Comparison of ENCODE assay signal across 20 mouse cellular contexts in genomic region chr19:43453025-43453424, GRCm38 (mm10). TPM values are rescaled to one million over a fixed set of nuclear protein-coding genes. Genes with fewer than 3 reads are reported as not detected.
DNase-seq lines count a peak whose midpoint lies in the region; ATAC-seq and TF ChIP-seq lines count a peak whose summit lies in the region.
"Had no signal": no experiment of that assay in that cellular context is flagged by ENCODE, and none has a peak within 500 bp of the region (broad histone marks: within the 10 kb centered on the region; RNA-seq: fewer than 3 reads in every experiment).

No protein-coding gene starts in this region.

- H3K27me3 ChIP-seq in MEL (ENCODE audit: control insufficient read depth in 1 of 2, insufficient read depth in 2 of 2, low read length in 2 of 2): peaks cover under 1% of the 10 kb centered on the region in 2 experiments
- no peaks in the 10 kb centered on the region for H3K27me3 ChIP-seq in liver, postnatal 0 days (ENCODE audit: insufficient read depth, low read length)

- H3K9ac ChIP-seq in MEL (ENCODE audit: control insufficient read depth, low read depth, low read length, poor library complexity, severe bottlenecking): no peak overlapping the region
- no peak overlapping the region for H3K9ac ChIP-seq in liver, postnatal 0 days (replicated peaks)
- H3K9ac ChIP-seq: forebrain, postnatal 0 days; hindbrain, embryonic 14.5 days; limb, embryonic 13.5 days had no signal

- WGBS in liver, postnatal 0 days (ENCODE audit: insufficient replicate concordance): 48% methylated on average over 4 of the region's 4 CpGs

- H3K4me3 ChIP-seq in MEL (ENCODE audit: control insufficient read depth in 1 of 2, insufficient read depth in 1 of 2, low read depth in 2 of 2, low read length in 2 of 2): no peak overlapping the region
- no peak overlapping the region for H3K4me3 ChIP-seq in liver, postnatal 0 days (ENCODE audit: low read depth, low read length)
- H3K4me3 ChIP-seq: limb, embryonic 13.5 days; megakaryocyte, embryonic 14.5 days had no signal

- TF ChIP-seq POLR2A in MEL (IDR thresholded peaks at IDR 0.05; ENCODE audit: control insufficient read depth in 1 of 2, insufficient read depth in 1 of 2, low read depth in 1 of 2, low read length in 2 of 2, poor library complexity in 1 of 2): no peak

- H3K4me1 ChIP-seq in MEL (ENCODE audit: control insufficient read depth in 1 of 2, insufficient read depth in 2 of 2, low read length in 2 of 2): no peaks in the 10 kb centered on the region
- no peaks in the 10 kb centered on the region for H3K4me1 ChIP-seq in liver, postnatal 0 days (ENCODE audit: insufficient read depth)
- H3K4me1 ChIP-seq: megakaryocyte, embryonic 14.5 days had no signal

- DNase-seq in cerebellum, adult 9-11 months: peak; percentile 16
- DNase-seq in cerebellum, adult 9-10 months: no peak
- peak; percentile 46 for DNase-seq in MEL (ENCODE audit: low read depth, low spot score)
- peak; percentile 57 for DNase-seq in liver
- no peak for DNase-seq in liver, postnatal 0 days
- DNase-seq in T-cell, adult 2 months (ENCODE audit: low spot score): no peak
- no peak for DNase-seq in adrenal gland, adult (ENCODE audit: inconsistent age in 2 of 2, low spot score in 1 of 2)
- no peak for DNase-seq in lung, postnatal 36 days
- DNase-seq: adrenal gland, adult 2 months; cerebellum, postnatal 14 days; embryo, embryonic 11 days; forebrain, postnatal 0 days; layer of hippocampus, postnatal 36 days; right cerebral cortex, postnatal 25 days had no signal

- peak; percentile 40 to 66; a peak in 3 of 4 replicates for TF ChIP-seq EP300 in MEL (IDR thresholded peaks at IDR 0.05; ENCODE audit: low read depth in 1 of 2, low read length in 2 of 2)
- TF ChIP-seq EP300 in liver, postnatal 0 days (IDR thresholded peaks at IDR 0.05; ENCODE audit: low read depth): peak; percentile 90

- no peak for TF ChIP-seq CTCF in MEL (IDR thresholded peaks at IDR 0.05 in 2 of 3, conservative IDR thresholded peaks at IDR 0.05 in 1 of 3; ENCODE audit: control insufficient read depth in 1 of 3, insufficient read depth in 1 of 3, low read depth in 2 of 3, low read length in 3 of 3, poor library complexity in 1 of 3, severe bottlenecking in 1 of 3)
- TF ChIP-seq CTCF in liver, postnatal 0 days (IDR thresholded peaks at IDR 0.05; ENCODE audit: low read depth): no peak

- no peaks in the 10 kb centered on the region for H3K79me2 ChIP-seq in MEL (ENCODE audit: control insufficient read depth, insufficient read depth, low read length, poor library complexity)

- peak; percentile 85 for ATAC-seq in liver, postnatal 0 days

- no peaks in the 10 kb centered on the region for H3K36me3 ChIP-seq in MEL (ENCODE audit: control insufficient read depth in 1 of 2, insufficient read depth in 2 of 2, low read length in 2 of 2)
- H3K36me3 ChIP-seq in liver, postnatal 0 days (replicated peaks; ENCODE audit: insufficient read depth, low read length): no peaks in the 10 kb centered on the region
- H3K36me3 ChIP-seq: limb, embryonic 13.5 days had no signal

- no peak overlapping the region for H3K4me2 ChIP-seq in liver, postnatal 0 days (ENCODE audit: low read depth, low read length)
- H3K4me2 ChIP-seq: heart, embryonic 11.5 days; hindbrain, embryonic 14.5 days; limb, embryonic 13.5 days had no signal

- no peak overlapping the region for H3K27ac ChIP-seq in MEL (ENCODE audit: control insufficient read depth, low read depth, low read length)
- no peak overlapping the region for H3K27ac ChIP-seq in liver, postnatal 0 days (ENCODE audit: low read depth)
- H3K27ac ChIP-seq: hindbrain, embryonic 14.5 days; kidney, postnatal 0 days; limb, embryonic 13.5 days had no signal

- no peaks in the 10 kb centered on the region for H3K9me3 ChIP-seq in MEL (replicated peaks; ENCODE audit: insufficient read depth, low read length)
- no peaks in the 10 kb centered on the region for H3K9me3 ChIP-seq in liver, postnatal 0 days (ENCODE audit: low read length)
- H3K9me3 ChIP-seq: limb, embryonic 13.5 days; megakaryocyte, embryonic 14.5 days had no signal

- no peak for TF ChIP-seq RAD21 in MEL (IDR thresholded peaks at IDR 0.05; ENCODE audit: low read depth, low read length)

TF ChIP-seq in MEL, 35 proteins besides CTCF, POLR2A, EP300 and RAD21:
- TF ChIP-seq TCF12 (IDR thresholded peaks at IDR 0.05; ENCODE audit: low read depth, low read length): peak; percentile 78
- TF ChIP-seq MAX (IDR thresholded peaks at IDR 0.05; ENCODE audit: low read length): no peak
- peak; percentile 49 for TF ChIP-seq ZNF384 (IDR thresholded peaks at IDR 0.05; ENCODE audit: low read depth, low read length)
- peak; percentile 66; the same call in 1 of the 2 replicates for TF ChIP-seq GATA1 (IDR thresholded peaks at IDR 0.05; ENCODE audit: low read depth, low read length)
- TF ChIP-seq USF1 (IDR thresholded peaks at IDR 0.05; ENCODE audit: low read depth, low read length): peak; percentile 20; the same call in 1 of the 2 replicates

RNA-seq across cellular contexts. Expression of gene Cnnm1, which starts 12.8 kb away (rescaled TPM):
- total RNA-seq in MEL (2012; rRNA removed): not detected in 2 replicates
- polyA plus RNA-seq in MEL (2012; ENCODE audit: insufficient read depth in 1 of 2, insufficient read length in 2 of 2, low read depth in 1 of 2, low replicate concordance in 2 of 2, missing spikeins in 1 of 2): under 1 TPM in 1 of 2 experiments, not detected in 1; 0.04 TPM
- 0.21 and 0.22 TPM in 2 replicates for polyA plus RNA-seq in liver, postnatal 0 days (2015; fragmentation: Nextera tagmentation; extraction: Ambion mirVana)
- total RNA-seq: neutrophil, adult 5-6 weeks had no signal

Comparison
In these comparisons a context has a peak if more than half of its experiments do, and no peak if none do; other contexts are left out.
1. DNase-seq: peak in cerebellum, adult 9-11 months (single experiment), MEL (single experiment) and liver (single experiment); none in cerebellum, adult 9-10 months (single experiment), liver, postnatal 0 days (single experiment), T-cell, adult 2 months (single experiment), adrenal gland, adult (0 of 2) and lung, postnatal 36 days (single experiment).